In genomic region chr10:53410831-53411230, GRCm38 (mm10) we compare ENCODE assay signal across 23 mouse cellular contexts. TPM values are rescaled to one million over a fixed set of nuclear protein-coding genes. Genes with fewer than 3 reads are reported as not detected.
DNase-seq lines count a peak whose midpoint lies in the region; ATAC-seq and TF ChIP-seq lines count a peak whose summit lies in the region.
"Had no signal": no experiment of that assay in that cellular context is flagged by ENCODE, and none has a peak within 500 bp of the region (broad histone marks: within the 10 kb centered on the region; RNA-seq: fewer than 3 reads in every experiment).

No protein-coding gene starts in this region.

- H3K27ac ChIP-seq in heart, embryonic 16.5 days (ENCODE audit: low read length): no peak overlapping the region
- H3K27ac ChIP-seq in lung, embryonic 14.5 days (ENCODE audit: low read depth): no peak overlapping the region
- H3K27ac ChIP-seq: forebrain, embryonic 10.5 days; forebrain, embryonic 13.5 days; hindbrain, embryonic 10.5 days; hindbrain, embryonic 13.5 days; intestine, embryonic 15.5 days had no signal

- H3K9me3 ChIP-seq in heart, embryonic 16.5 days (replicated peaks; ENCODE audit: control insufficient read depth, low read length): no peaks in the 10 kb centered on the region
- no peaks in the 10 kb centered on the region for H3K9me3 ChIP-seq in lung, embryonic 14.5 days (ENCODE audit: low read depth, low read length)
- H3K9me3 ChIP-seq: forebrain, embryonic 10.5 days; forebrain, embryonic 13.5 days; heart, embryonic 13.5 days; hindbrain, embryonic 10.5 days; hindbrain, embryonic 13.5 days; intestine, embryonic 15.5 days had no signal

- no peak for TF ChIP-seq CTCF in lung, embryonic 14.5 days (IDR thresholded peaks at IDR 0.05; ENCODE audit: low read depth)

- no peaks in the 10 kb centered on the region for H3K27me3 ChIP-seq in heart, embryonic 16.5 days (ENCODE audit: control insufficient read depth, insufficient read depth, low read length)
- no peaks in the 10 kb centered on the region for H3K27me3 ChIP-seq in lung, embryonic 14.5 days (ENCODE audit: insufficient read depth, low read length)
- H3K27me3 ChIP-seq: forebrain, embryonic 13.5 days; heart, embryonic 13.5 days; hindbrain, embryonic 13.5 days; intestine, embryonic 15.5 days; Patski had no signal

- no peaks in the 10 kb centered on the region; the same call in 1 of the 2 replicates for H3K4me1 ChIP-seq in heart, embryonic 16.5 days (ENCODE audit: control insufficient read depth, insufficient read depth, low read length)
- H3K4me1 ChIP-seq in lung, embryonic 14.5 days (ENCODE audit: insufficient read depth): peaks cover 2% of the 10 kb centered on the region; the same call in 1 of the 2 replicates

- no peak overlapping the region for H3K4me2 ChIP-seq in heart, embryonic 16.5 days (ENCODE audit: low read depth, low read length)
- no peak overlapping the region for H3K4me2 ChIP-seq in lung, embryonic 14.5 days
- H3K4me2 ChIP-seq: forebrain, embryonic 13.5 days; heart, embryonic 13.5 days; hindbrain, embryonic 13.5 days; intestine, embryonic 15.5 days had no signal

- WGBS in heart, embryonic 16.5 days: 28% methylated on average over 2 of the region's 2 CpGs
- 35% methylated on average over 2 of the region's 2 CpGs for WGBS in lung, embryonic 14.5 days

- H3K36me3 ChIP-seq in heart, embryonic 16.5 days (ENCODE audit: control insufficient read depth, insufficient read depth): no peaks in the 10 kb centered on the region
- no peaks in the 10 kb centered on the region for H3K36me3 ChIP-seq in lung, embryonic 14.5 days (ENCODE audit: insufficient read depth)
- H3K36me3 ChIP-seq: forebrain, embryonic 10.5 days; heart, embryonic 13.5 days; hindbrain, embryonic 10.5 days; hindbrain, embryonic 13.5 days; intestine, embryonic 15.5 days had no signal

- intact Hi-C loops in heart, postnatal 25 days (cut with DNase I): no loop called here

- peak; percentile 75 for ATAC-seq in heart, embryonic 16.5 days (replicated peaks; ENCODE audit: extremely low read depth, insufficient read depth, low FRiP score)
- no peak for ATAC-seq in lung, embryonic 14.5 days (ENCODE audit: insufficient read depth)
- no peak for ATAC-seq in megakaryocyte progenitor cell, adult 5-6 weeks (replicated peaks; ENCODE audit: poor library complexity)
- ATAC-seq: forebrain, embryonic 13.5 days; forebrain, embryonic 16.5 days; hindbrain, embryonic 16.5 days; intestine, embryonic 15.5 days; Patski had no signal

- no peak overlapping the region for H3K4me3 ChIP-seq in heart, embryonic 16.5 days (ENCODE audit: low read length)
- no peak overlapping the region for H3K4me3 ChIP-seq in lung, embryonic 14.5 days (ENCODE audit: low read depth, low read length)
- H3K4me3 ChIP-seq: forebrain, embryonic 10.5 days; forebrain, embryonic 13.5 days; heart, embryonic 13.5 days; hindbrain, embryonic 10.5 days; hindbrain, embryonic 13.5 days; intestine, embryonic 15.5 days had no signal

- no peak for DNase-seq in heart, postnatal 25 days (ENCODE audit: low spot score)
- peak; percentile 22 for DNase-seq in lung, embryonic 14.5 days
- no peak for DNase-seq in lung, postnatal 36 days
- peak; percentile 9 for DNase-seq in NIH3T3 (ENCODE audit: low read depth)
- DNase-seq: adrenal gland, postnatal 10 days; adrenal gland, postnatal 36 days; cerebellum, adult 18-20 months; cerebellum, adult 9-10 months; cerebellum, postnatal 14 days; gastrocnemius, postnatal 10 days; gastrocnemius, postnatal 36 days; heart, postnatal 36 days had no signal

- no peak overlapping the region for H3K9ac ChIP-seq in heart, embryonic 16.5 days (ENCODE audit: low read length)
- H3K9ac ChIP-seq in lung, embryonic 14.5 days: no peak overlapping the region
- H3K9ac ChIP-seq: forebrain, embryonic 13.5 days; heart, embryonic 13.5 days; hindbrain, embryonic 13.5 days; intestine, embryonic 15.5 days had no signal

RNA-seq across cellular contexts. Expression of gene Cep85l, which starts 31.1 kb away (rescaled TPM):
- polyA plus RNA-seq in heart, embryonic 16.5 days (2015; fragmentation: Nextera tagmentation; extraction: Ambion mirVana): 4.7 and 5.1 TPM in 2 replicates
- 10 to 100 TPM; 14.5 to 16.1 TPM for total RNA-seq in heart, postnatal 25 days (2021)
- polyA plus RNA-seq in lung, embryonic 14.5 days (2014; fragmentation: Nextera tagmentation; extraction: Ambion mirVana): 10.3 and 11.6 TPM in 2 replicates
- total RNA-seq in megakaryocyte progenitor cell, adult 5-6 weeks (2015): 34.0 and 37.0 TPM in 2 replicates
- 34.9 and 44.2 TPM in 2 replicates for total RNA-seq in megakaryocyte progenitor cell, adult 5-6 weeks (2017)

Comparison
In these comparisons a context has a peak if more than half of its experiments do, and no peak if none do; other contexts are left out.
1. DNase-seq: peak in lung, embryonic 14.5 days (single experiment) and NIH3T3 (single experiment); none in heart, postnatal 25 days (single experiment) and lung, postnatal 36 days (single experiment).